Mouse (Mus musculus) brain, embryonic 14.5 days (tissue): ENCODE results near the gene Hoxc12. TPM values are rescaled to one million over a fixed set of nuclear protein-coding genes. Genes with fewer than 3 reads are reported as not detected.
A peak's percentile ranks its signal among the peaks of the same experiment; 100 is the strongest.

ENCODE experiments used
- DNase-seq: peaks from one replicate; pipeline ENCODE4 v3.0.0-alpha.2; 2011; ENCODE audit warnings: low read depth
- CTCF ChIP-seq: fragments of 200-500 bp; IDR thresholded peaks from 2 replicates; pipeline ENCODE4 v1.5.1; 2012; ENCODE audit warnings: inconsistent platforms, mild to moderate bottlenecking, moderate library complexity, borderline replicate concordance; ENCODE audit not compliant: insufficient read depth, insufficient read length; ENCODE audit errors: extremely low read depth
- POLR2A ChIP-seq: fragments of 200-500 bp; IDR thresholded peaks from 2 replicates; pipeline ENCODE4 v1.6.1; 2012; ENCODE audit warnings: mild to moderate bottlenecking, inconsistent platforms, borderline replicate concordance; ENCODE audit not compliant: poor library complexity, insufficient read depth, insufficient read length, severe bottlenecking; ENCODE audit errors: extremely low read depth
- polyA plus RNA-seq: library from polyadenylated mRNA; depleted of rRNA; stranded (reverse); fragments of >200 nt; gene quantifications from 2 replicates; pipeline ENCODE4 v1.2.3, GENCODE M21; 2012; rRNA removed

Hoxc12 gene
- polyA plus RNA-seq, 1 experiment: not detected

DNA sequence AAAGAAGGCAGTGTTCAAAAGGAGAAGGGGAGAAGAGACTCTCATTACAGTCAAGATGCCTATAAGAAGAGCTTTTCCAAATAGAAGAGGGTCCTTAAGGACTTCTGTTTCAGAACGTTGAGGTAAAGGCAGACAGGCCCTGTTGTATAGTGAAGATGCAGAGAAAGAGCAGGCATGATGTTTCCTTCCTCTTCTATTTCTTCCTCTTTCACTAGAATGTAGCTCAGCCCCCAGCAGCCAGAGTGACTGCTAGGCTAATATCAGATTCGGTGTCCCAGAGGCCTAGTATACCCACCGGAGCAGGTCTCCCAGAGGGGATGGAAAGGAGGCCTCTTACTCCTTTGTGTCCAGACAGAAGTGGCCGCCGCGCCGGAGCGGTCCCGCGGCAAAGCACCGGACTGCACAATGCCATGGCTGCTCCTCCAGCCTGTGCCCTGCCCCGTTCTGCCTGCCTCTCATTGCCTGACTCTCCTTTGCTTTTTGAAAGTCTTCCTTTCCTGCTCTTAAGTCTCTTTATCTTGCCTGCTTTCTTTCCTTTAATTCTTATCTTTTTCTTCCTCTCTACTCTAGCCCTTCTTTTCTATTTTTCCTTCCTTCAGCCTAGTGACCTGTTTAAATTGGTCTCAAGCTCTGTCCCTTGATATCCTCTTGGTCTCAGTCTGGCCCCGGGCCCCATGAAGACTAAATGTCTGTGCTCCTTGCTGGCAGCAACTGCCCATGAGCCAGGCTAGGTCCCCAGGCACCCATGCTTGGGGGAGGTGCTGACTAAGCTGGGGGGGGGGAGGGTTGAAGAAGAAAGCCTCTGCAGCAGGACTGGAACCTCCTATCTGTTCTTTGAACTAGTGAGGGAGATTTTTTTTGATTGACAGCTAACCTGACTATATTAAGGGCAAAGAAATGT is 42.3 kb downstream of the Hoxc12 start:
- DNase-seq: no peak
- TF ChIP-seq POLR2A: no peak
- no peak for TF ChIP-seq CTCF

DNA sequence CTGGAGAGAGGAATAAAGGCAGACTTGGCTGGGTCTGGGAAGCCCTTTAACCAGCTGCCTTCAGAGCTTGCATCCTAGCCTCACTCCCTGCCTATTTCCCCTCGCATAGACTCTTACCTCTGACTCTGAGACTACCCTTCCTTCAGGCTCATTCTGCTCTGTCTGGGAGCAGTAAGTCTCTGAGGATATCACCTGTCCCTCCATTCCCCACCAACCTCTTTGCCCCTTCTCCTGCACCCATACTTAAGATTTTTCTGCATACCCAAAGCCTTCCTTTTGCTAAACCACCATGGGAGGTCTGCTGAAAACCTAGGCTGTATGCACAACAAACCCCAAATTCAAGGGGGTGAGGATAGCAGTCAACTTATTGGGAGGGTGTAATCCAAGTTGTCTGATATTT is 43.4 kb downstream of the Hoxc12 start:
- TF ChIP-seq CTCF (no peak), POLR2A (no peak)

DNA sequence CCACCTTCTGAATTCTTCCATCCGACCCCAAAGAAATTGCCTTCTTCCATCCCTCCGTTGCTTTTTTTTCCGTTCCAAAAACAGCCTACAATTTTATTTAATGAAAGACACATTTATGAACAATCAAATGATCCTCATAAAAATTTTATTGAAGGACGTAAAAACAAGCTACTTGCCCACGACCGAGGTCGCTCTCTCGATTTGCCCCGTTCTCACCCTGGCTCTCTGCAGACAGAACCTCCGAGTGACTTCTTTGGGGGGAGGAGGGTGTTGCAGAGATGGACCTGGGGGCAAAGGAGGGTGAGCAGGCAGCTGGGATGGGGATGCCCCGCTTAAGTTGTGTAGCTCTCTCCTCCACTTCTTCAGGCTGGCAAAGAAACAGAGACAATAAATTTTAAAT is 43.8 kb downstream of the Hoxc12 start:
- no peak for TF ChIP-seq CTCF
- DNase-seq: no peak

More for the DNA sequence above, 43.4 kb downstream of the Hoxc12 start:
- no peak for DNase-seq

DNA sequence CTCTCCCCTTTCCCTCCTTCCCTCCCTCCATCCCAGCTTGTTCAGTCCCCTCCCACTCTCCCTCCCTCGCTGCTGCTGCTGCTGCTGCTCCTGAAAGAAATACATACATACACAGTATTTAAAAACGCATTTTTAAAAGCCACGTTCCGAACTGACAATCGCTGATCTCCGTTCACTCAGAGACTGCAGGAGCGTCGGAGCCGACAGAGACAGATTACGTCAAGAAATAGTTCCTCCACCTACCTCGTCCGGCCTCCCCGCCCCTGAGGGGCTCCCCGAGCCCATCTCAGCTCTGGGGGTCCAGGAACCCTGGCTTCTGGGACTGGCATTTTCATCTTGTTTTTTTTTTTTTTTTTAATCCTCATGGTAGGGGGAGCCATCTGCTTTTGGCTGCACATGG is 44.4 kb downstream of the Hoxc12 start:
- TF ChIP-seq POLR2A: no peak
- no peak for DNase-seq

DNA sequence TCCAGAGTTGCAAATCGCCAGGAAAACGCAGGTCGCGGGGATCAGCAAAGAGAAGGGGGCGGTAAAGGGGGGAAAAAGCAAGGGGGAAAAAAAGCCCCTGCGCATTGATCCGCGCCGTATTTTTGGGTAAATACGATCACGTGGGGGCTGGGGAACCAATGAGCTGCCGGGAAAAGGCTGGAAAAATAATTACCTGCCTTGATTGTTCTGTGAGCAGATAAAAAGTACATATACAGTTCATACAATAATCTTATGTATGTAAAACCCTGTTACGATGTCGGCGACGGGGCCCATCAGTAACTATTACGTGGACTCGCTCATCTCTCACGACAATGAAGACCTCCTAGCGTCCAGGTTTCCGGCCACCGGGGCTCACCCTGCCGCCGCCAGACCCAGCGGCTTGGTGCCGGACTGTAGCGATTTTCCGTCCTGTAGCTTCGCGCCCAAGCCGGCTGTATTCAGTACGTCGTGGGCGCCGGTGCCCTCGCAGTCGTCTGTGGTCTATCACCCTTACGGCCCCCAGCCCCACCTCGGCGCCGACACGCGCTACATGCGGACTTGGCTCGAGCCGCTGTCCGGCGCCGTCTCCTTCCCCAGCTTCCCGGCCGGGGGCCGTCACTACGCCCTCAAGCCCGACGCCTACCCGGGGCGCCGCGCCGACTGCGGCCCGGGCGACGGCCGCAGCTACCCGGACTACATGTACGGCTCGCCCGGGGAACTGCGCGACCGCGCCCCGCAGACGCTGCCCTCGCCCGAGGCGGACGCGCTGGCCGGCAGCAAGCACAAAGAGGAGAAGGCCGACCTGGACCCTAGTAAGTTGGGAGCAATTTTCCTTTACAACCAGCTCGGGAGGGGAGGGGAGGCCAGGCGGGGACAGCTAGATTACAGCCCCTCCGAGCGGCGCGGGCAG is 45.1 kb downstream of the Hoxc12 start:
- no peak for TF ChIP-seq POLR2A
- DNase-seq: no peak

DNA sequence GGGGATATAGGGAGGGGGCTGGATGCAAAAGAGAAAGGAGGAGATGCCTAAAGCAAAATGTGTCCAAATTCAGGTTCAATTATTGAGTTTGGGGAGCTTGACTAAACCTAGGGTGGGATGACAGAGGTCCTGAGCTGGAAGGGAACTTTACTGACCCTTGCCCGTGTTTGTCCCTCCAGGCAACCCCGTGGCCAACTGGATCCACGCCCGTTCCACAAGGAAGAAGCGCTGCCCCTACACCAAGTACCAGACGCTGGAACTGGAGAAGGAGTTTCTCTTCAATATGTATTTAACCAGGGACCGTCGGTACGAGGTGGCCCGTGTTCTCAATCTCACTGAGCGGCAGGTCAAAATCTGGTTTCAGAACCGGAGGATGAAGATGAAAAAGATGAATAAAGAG is 47.2 kb downstream of the Hoxc12 start:
- no peak for DNase-seq
- TF ChIP-seq CTCF (no peak), POLR2A (no peak)

DNA sequence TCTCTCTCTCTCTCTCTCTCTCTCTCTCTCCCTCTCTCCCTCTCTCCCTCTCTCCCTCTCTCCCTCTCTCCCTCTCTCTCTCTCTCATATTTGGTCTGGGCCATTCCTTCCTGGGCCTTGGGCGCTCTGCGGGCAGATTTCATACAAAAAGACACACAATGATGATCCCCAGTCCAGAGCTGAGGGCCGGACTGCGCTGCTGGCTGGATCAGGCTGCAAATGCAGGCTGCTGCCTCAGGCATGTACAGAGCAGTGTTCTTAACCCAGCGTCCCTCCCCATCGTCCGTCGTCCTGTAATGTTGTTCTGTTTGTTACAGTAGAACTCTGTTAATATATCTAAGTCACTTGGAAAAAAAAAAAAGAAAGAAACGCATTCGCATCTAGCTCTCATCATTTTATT is 48.0 kb downstream of the Hoxc12 start:
- no peak for DNase-seq
- TF ChIP-seq POLR2A (no peak), CTCF (no peak)

DNA sequence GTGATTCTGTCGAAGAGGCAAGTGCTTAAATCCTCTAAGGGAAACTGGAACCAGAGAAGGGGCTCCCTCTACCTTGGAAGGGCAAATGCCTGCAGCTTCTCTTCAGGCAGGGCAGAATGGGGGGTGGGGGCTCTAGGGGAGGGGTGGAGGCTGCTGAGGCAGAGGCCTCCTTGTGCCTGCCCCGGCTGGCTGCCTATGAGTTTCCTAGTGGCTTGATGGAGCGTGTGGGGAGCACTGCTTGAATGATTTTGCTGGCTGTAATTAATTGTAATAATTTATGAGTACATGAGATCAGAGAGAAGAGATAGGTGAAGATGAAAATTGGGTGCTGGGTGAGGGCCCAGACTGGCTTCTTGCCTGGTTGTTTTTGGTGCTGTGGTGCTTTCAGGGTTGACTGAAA is 48.4 kb downstream of the Hoxc12 start:
- DNase-seq: no peak
- TF ChIP-seq POLR2A: no peak
- no peak for TF ChIP-seq CTCF

DNA sequence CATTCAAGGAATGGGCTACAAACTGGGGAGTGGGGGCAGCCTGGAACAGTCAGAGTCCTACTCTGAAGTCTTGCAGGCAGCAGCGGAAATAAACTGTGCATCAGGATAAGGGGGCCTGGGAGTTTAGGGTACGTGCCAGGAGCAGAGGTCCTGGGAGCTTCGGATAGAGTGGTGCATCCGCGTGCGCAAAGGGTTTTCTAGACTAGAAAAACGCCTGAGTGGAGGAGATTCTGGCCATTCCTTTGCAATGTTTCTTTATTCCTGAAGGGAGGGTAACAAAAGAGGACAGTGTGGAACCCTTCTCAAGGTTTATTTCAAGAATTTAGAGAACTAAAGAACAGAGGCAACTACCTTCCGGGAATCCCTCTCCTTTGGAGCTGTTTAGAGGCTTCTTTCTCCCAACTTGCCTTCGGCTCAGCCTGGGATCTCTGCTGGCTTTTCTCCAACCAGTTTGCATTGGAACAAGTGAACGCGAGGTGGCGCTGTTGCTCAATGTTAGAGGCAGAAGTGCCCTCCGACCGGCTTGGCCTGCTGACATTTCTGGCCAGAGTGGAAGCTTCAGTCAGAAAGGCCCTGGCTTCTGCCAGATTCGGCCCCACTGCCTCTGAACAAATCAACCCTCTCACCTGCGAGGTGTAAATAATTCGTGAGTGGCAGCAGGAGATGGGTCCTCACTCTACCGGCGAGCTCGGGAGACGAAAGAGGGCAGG is 50.7 kb downstream of the Hoxc12 start:
- DNase-seq: peak; percentile 90
- peak; percentile 94 for TF ChIP-seq CTCF
- TF ChIP-seq POLR2A: no peak

DNA sequence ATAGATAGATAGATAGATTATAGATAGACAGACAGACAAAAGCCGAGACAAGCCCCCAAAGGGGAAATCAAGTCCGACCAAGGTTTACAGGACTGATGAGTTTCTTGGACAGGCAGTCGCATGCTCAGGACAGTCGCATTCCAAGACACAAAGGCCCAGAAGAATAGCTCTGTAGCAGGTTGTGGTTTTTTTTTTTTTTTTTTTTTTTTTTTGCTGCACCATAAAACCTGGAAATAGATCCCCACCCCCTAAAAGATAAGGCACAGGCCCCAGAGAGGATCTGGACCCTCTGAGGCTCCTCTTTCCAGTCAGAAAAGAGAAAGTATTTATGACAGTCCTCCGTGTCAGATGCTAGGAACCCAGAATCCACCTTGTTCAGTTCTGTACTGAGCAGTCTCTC is 51.5 kb downstream of the Hoxc12 start:
- TF ChIP-seq POLR2A (no peak), CTCF (no peak)
- DNase-seq: no peak

Other genes with a start within 250 kb of the Hoxc12 start
- gene Calcoco1, start 214.6 kb upstream of the Hoxc12 start, polyA plus RNA-seq: 46.2 and 48.4 TPM in 2 replicates
- gene Hoxc13, start 15.7 kb upstream of the Hoxc12 start, polyA plus RNA-seq: 0.06 and 0.15 TPM in 2 replicates
- not detected in 2 replicates for gene Hoxc11, start 17.7 kb downstream of the Hoxc12 start, polyA plus RNA-seq
- 0.03 TPM in 1 of 2 replicates, not detected in the other for gene Hoxc10, start 30.0 kb downstream of the Hoxc12 start, polyA plus RNA-seq
- 1.0 and 7.0 TPM in 2 replicates for gene Hoxc5, start 30.7 kb downstream of the Hoxc12 start, polyA plus RNA-seq
- gene Hoxc9, start 39.7 kb downstream of the Hoxc12 start, polyA plus RNA-seq: not detected in 2 replicates
- gene Hoxc8, start 53.9 kb downstream of the Hoxc12 start, polyA plus RNA-seq: not detected in 2 replicates
- 0.11 and 0.63 TPM in 2 replicates for gene Hoxc6, start 61.5 kb downstream of the Hoxc12 start, polyA plus RNA-seq
- gene Hoxc4, start 82.2 kb downstream of the Hoxc12 start, polyA plus RNA-seq: 1.2 and 13.6 TPM in 2 replicates
- 30.5 and 31.6 TPM in 2 replicates for gene Smug1, start 230.3 kb downstream of the Hoxc12 start, polyA plus RNA-seq